ENCODE assay signal across 9 mouse cellular contexts in the genomic region with DNA sequence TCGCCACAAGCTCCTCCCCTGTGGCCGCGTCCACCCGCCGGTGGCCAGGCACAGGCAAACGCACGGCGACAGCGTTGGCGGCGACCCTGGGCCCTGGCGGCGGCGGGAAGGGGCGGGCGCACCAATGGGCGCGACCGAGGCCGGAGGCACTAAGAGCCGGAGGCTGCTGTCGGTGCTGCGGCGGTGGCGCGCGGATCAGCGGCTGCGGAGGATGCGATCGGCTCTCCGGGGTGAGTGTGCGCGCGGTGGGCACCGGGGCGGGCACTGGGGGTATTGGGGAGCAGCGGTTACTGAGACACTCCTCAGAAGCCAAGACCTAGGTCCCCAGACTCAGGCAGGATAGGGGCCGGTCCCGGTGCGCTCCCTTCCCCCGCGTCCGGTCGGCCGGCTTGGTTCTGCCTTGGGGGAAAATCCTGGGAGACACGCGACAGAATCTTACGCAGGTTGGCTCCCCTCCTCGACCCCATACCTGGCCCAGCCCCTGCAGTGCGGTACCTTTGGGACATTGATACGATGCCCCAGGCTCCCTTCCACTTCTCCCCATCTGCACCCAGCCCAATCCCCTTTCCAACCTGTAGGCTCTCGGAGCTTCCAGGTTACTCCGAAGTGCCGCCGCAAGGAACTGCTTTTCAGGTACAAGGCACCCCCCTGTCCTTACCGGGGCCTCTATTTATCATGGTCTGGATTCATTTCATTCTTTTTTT. TPM values are rescaled to one million over a fixed set of nuclear protein-coding genes. Genes with fewer than 3 reads are reported as not detected.
DNase-seq lines count a peak whose midpoint lies in the region; ATAC-seq and TF ChIP-seq lines count a peak whose summit lies in the region.
"Had no signal": no experiment of that assay in that cellular context is flagged by ENCODE, and none has a peak within 500 bp of the region (broad histone marks: within the 10 kb centered on the region; RNA-seq: fewer than 3 reads in every experiment).

A gene (plus strand): TSS at position 115 of the 704 bp plus-strand sequence.

- H3K4me3 ChIP-seq in MEL (ENCODE audit: control insufficient read depth in 1 of 2, insufficient read depth in 1 of 2, low read depth in 2 of 2, low read length in 2 of 2), result no peak within 1 kb of the TSS
- peak within 1 kb of the TSS; percentile 59 for H3K4me3 ChIP-seq in midbrain, embryonic 11.5 days (ENCODE audit: low read depth, low read length)

- peak; percentile 33 for DNase-seq in gastrocnemius, postnatal 10 days
- DNase-seq in gastrocnemius, adult 18-20 months (ENCODE audit: low spot score), result no peak
- no peak for DNase-seq in MEL (ENCODE audit: low read depth, low spot score)
- peak; percentile 75 for DNase-seq in embryo, embryonic 11 days
- peak; percentile 16 to 19 for DNase-seq in heart, postnatal 14 days
- DNase-seq in left cerebral cortex, postnatal 10 days (ENCODE audit: extremely low spot score in 1 of 2, low spot score in 2 of 2), result peak in 1 of 2 experiments; percentile 68
- DNase-seq in midbrain, embryonic 11.5 days (ENCODE audit: low spot score, missing footprints), result peak; percentile 92
- DNase-seq in thymus, postnatal 36 days, result peak; percentile 39 to 54

- TF ChIP-seq POLR2A in MEL (IDR thresholded peaks at IDR 0.05; ENCODE audit: control insufficient read depth in 1 of 2, insufficient read depth in 1 of 2, low read depth in 1 of 2, low read length in 2 of 2, poor library complexity in 1 of 2), result no peak

- intact Hi-C loops in heart, postnatal 14 days (cut with DNase I), result no loop called here
- intact Hi-C loops in left cerebral cortex, postnatal 10 days (cut with DNase I), result no loop called here

- no peaks in the 10 kb centered on the region for H3K9me3 ChIP-seq in MEL (replicated peaks; ENCODE audit: insufficient read depth, low read length)
- no peaks in the 10 kb centered on the region for H3K9me3 ChIP-seq in midbrain, embryonic 11.5 days (ENCODE audit: control insufficient read depth, low read length)

- H3K79me2 ChIP-seq in MEL (ENCODE audit: control insufficient read depth, insufficient read depth, low read length, poor library complexity), result no peaks in the 10 kb centered on the region

- H3K9ac ChIP-seq in MEL (ENCODE audit: control insufficient read depth, low read depth, low read length, poor library complexity, severe bottlenecking), result no peak within 1 kb of the TSS
- peak within 1 kb of the TSS; percentile 57 for H3K9ac ChIP-seq in midbrain, embryonic 11.5 days (ENCODE audit: low read length)

- no peak for TF ChIP-seq RAD21 in MEL (IDR thresholded peaks at IDR 0.05; ENCODE audit: low read depth, low read length)

- H3K36me3 ChIP-seq in MEL (ENCODE audit: control insufficient read depth in 1 of 2, insufficient read depth in 2 of 2, low read length in 2 of 2), result no peaks in the 10 kb centered on the region
- no peaks in the 10 kb centered on the region for H3K36me3 ChIP-seq in midbrain, embryonic 11.5 days (ENCODE audit: control insufficient read depth, insufficient read depth, low read length)

- peak; percentile 78 for ATAC-seq in midbrain, embryonic 11.5 days (ENCODE audit: low FRiP score)

- WGBS in midbrain, embryonic 11.5 days, result under 1% methylated on average over 53 of the region's 57 CpGs

- H3K27me3 ChIP-seq in MEL (ENCODE audit: control insufficient read depth in 1 of 2, insufficient read depth in 2 of 2, low read length in 2 of 2), result no peaks in the 10 kb centered on the region
- peaks cover 38% of the 10 kb centered on the region for H3K27me3 ChIP-seq in midbrain, embryonic 11.5 days (ENCODE audit: control insufficient read depth, insufficient read depth, low read length)
- H3K27me3 ChIP-seq: CH12.LX had no signal

- H3K4me1 ChIP-seq in MEL (ENCODE audit: control insufficient read depth in 1 of 2, insufficient read depth in 2 of 2, low read length in 2 of 2), result no peaks in the 10 kb centered on the region
- peaks cover 4% of the 10 kb centered on the region for H3K4me1 ChIP-seq in midbrain, embryonic 11.5 days (ENCODE audit: control insufficient read depth, insufficient read depth, low read length)

- no peak for TF ChIP-seq CTCF in MEL (IDR thresholded peaks at IDR 0.05 in 2 of 3, conservative IDR thresholded peaks at IDR 0.05 in 1 of 3; ENCODE audit: control insufficient read depth in 1 of 3, insufficient read depth in 1 of 3, low read depth in 2 of 3, low read length in 3 of 3, poor library complexity in 1 of 3, severe bottlenecking in 1 of 3)

- no peak for TF ChIP-seq EP300 in MEL (IDR thresholded peaks at IDR 0.05; ENCODE audit: low read depth in 1 of 2, low read length in 2 of 2)

- no peak within 1 kb of the TSS for H3K27ac ChIP-seq in MEL (ENCODE audit: control insufficient read depth, low read depth, low read length)
- H3K27ac ChIP-seq in midbrain, embryonic 11.5 days (ENCODE audit: low read depth, low read length), result no peak within 1 kb of the TSS

- H3K4me2 ChIP-seq in midbrain, embryonic 11.5 days, result peak within 1 kb of the TSS; percentile 96

TF ChIP-seq in MEL, 35 proteins besides CTCF, POLR2A, EP300 and RAD21:
- no peak for TF ChIP-seq TCF12 (IDR thresholded peaks at IDR 0.05; ENCODE audit: low read depth, low read length)
- TF ChIP-seq USF2 (IDR thresholded peaks at IDR 0.05; ENCODE audit: borderline replicate concordance in 1 of 2, insufficient read depth in 1 of 2, low read depth in 1 of 2, low read length in 2 of 2), result no peak
- no peak for TF ChIP-seq MAZ (IDR thresholded peaks at IDR 0.05; ENCODE audit: low read depth, low read length)
- no peak for TF ChIP-seq SIN3A (IDR thresholded peaks at IDR 0.05; ENCODE audit: low read length)
- TF ChIP-seq KAT2A (conservative IDR thresholded peaks at IDR 0.05; ENCODE audit: low read depth, low read length), result no peak
- TF ChIP-seq MEF2A (IDR thresholded peaks at IDR 0.05; ENCODE audit: extremely low read depth, insufficient replicate concordance, low read depth, low read length, poor library complexity, severe bottlenecking), result no peak
- TF ChIP-seq MYB (IDR thresholded peaks at IDR 0.05; ENCODE audit: low read depth, low read length), result no peak

RNA-seq across cellular contexts. Expression of the gene that starts here (rescaled TPM):
- under 1 TPM; 0.73 to 0.90 TPM for total RNA-seq in gastrocnemius, postnatal 10 days (2021)
- under 1 TPM; 0.19 to 0.41 TPM for total RNA-seq in gastrocnemius, adult 18-20 months (2021)
- 20.2 and 26.4 TPM in 2 replicates for total RNA-seq in MEL (2012; rRNA removed)
- polyA plus RNA-seq in MEL (2012; ENCODE audit: insufficient read depth in 1 of 2, insufficient read length in 2 of 2, low read depth in 1 of 2, low replicate concordance in 2 of 2, missing spikeins in 1 of 2), result 10 to 100 TPM in 1 of 2 experiments, not detected in 1; 15.0 TPM
- total RNA-seq in heart, postnatal 14 days (2021), result 1 to 10 TPM; 1.1 to 1.4 TPM
- total RNA-seq in left cerebral cortex, postnatal 10 days (2021), result 100 to 1,000 TPM; 278 to 284 TPM
- polyA plus RNA-seq in midbrain, embryonic 11.5 days (2014; fragmentation: Nextera tagmentation; extraction: Ambion mirVana), result 4.3 and 5.2 TPM in 2 replicates
- total RNA-seq: CH12.LX had no signal

Comparison
In these comparisons a context has a peak if more than half of its experiments do, and no peak if none do; other contexts are left out.
1. RNA of the gene that starts here (total RNA-seq): 278 to 284 TPM in left cerebral cortex, postnatal 10 days; 20.2 to 26.4 TPM in MEL, 1.1 to 1.4 TPM in heart, postnatal 14 days, 0.73 to 0.90 TPM in gastrocnemius, postnatal 10 days and 0.19 to 0.41 TPM in gastrocnemius, adult 18-20 months; every median in the first group is over 10 times any median in the second.
2. Peak in DNase-seq in gastrocnemius, postnatal 10 days; RNA of the gene not detected or under 1 TPM.
3. DNase-seq: peak in embryo, embryonic 11 days (single experiment), heart, postnatal 14 days (2 of 2), midbrain, embryonic 11.5 days (single experiment) and thymus, postnatal 36 days (2 of 2); none in gastrocnemius, adult 18-20 months (single experiment) and MEL (single experiment).